Mouse (Mus musculus): Measurements from ENCODE around the gene Synpo2l. TPM values are rescaled to one million over a fixed set of nuclear protein-coding genes. Genes with fewer than 3 reads are reported as not detected.

Gene Synpo2l
- polyA plus RNA-seq, 1 experiment from 2014 or later = 0.19 TPM

DNA sequence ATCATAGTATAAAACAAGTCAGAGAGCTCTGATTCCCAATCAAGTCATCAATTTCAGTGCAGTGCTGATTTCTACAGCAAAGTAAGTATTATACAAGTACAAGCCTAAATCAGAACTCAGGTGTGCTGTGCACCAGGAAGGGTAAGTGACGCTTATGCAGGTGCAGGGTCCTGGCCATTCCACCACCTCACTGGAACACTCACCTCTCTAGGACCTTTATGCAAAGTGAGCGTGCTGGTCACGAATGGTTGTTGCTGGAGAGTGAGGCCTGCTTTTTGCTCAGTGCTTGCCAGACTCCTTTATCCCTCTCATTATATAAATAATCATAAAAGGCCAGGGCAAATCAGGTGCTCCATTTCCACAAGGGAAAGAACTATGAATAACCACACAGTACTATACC, 32.2 kb upstream of the Synpo2l start:
- H3K9me3 ChIP-seq (ENCODE audit: control insufficient read depth, low read length) = no peaks in the 10 kb centered on the region
- peaks cover 53% of the 10 kb centered on the region for H3K4me1 ChIP-seq (ENCODE audit: control insufficient read depth, insufficient read depth, low read length)
- WGBS = 88% methylated on average over 3 of the region's 3 CpGs
- no peaks in the 10 kb centered on the region for H3K27me3 ChIP-seq (ENCODE audit: control insufficient read depth, insufficient read depth, low read length)
- no peak overlapping the region for H3K9ac ChIP-seq (replicated peaks; ENCODE audit: low read depth, low read length)
- no peak overlapping the region for H3K27ac ChIP-seq (ENCODE audit: low read depth, low read length)
- no peak overlapping the region for H3K4me3 ChIP-seq (ENCODE audit: low read depth, low read length)
- ATAC-seq (ENCODE audit: low read depth) = no peak
- no peaks in the 10 kb centered on the region for H3K36me3 ChIP-seq (ENCODE audit: control insufficient read depth, insufficient read depth, low read length)
- no peak overlapping the region for H3K4me2 ChIP-seq (ENCODE audit: low read depth, low read length)

DNA sequence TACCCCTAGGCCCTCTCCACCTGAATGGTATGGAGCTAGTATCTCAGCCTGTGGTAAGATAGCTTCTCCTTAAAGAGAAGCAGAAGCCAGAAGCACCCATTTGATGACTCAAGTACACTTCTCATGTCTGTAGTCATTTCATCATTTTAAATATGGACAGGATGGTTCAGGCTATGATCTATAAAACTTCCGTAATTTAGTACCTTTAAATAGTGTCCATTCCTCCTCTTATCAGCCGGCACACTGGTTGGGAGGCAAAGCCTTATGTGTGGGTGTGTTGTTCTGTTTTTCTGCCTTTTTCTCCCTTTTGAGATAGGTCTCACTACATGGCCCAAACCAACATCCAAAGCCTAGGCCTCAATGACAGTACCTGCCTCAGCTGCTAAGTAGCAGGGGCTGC, 30.4 kb upstream of the Synpo2l start:
- H3K4me3 ChIP-seq (ENCODE audit: low read depth, low read length) = 0 out of 2 replicates have a peak overlapping the region, but pooled peaks have one; percentile 90

DNA sequence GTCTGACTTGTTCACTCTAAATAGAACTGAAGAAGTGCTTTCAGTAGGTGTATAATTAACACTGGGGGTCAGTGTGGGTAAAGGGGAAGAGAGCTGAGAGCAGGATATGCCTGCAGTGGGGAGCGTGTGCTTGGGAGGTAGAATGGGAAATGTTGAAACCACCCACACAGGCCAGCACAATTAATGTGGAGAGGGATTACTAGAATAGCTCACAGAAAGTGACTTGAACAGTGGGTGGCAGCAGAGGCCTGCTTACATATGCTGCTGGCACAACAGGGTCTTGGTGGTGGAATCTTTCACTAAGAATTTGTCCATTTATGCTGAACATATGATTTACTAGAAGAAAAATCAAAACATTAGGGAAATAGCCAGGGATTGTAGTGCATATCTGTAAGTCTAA, 28.8 kb upstream of the Synpo2l start:
- H3K9me3 ChIP-seq (ENCODE audit: control insufficient read depth, low read length) = no peaks in the 10 kb centered on the region
- H3K36me3 ChIP-seq (ENCODE audit: control insufficient read depth, insufficient read depth, low read length) = peaks cover 14% of the 10 kb centered on the region
- no peaks in the 10 kb centered on the region for H3K27me3 ChIP-seq (ENCODE audit: control insufficient read depth, insufficient read depth, low read length)
- WGBS = 4% methylated on average over 1 of the region's 1 CpGs
- no peak overlapping the region; the same call in 1 of the 2 replicates for H3K9ac ChIP-seq (replicated peaks; ENCODE audit: low read depth, low read length)
- ATAC-seq (ENCODE audit: low read depth) = no peak
- H3K27ac ChIP-seq (ENCODE audit: low read depth, low read length) = no peak overlapping the region
- H3K4me1 ChIP-seq (ENCODE audit: control insufficient read depth, insufficient read depth, low read length) = peaks cover 53% of the 10 kb centered on the region
- H3K4me2 ChIP-seq (ENCODE audit: low read depth, low read length) = peak overlapping the region; percentile 68
- peak overlapping the region; percentile 90 for H3K4me3 ChIP-seq (ENCODE audit: low read depth, low read length)

More for the DNA sequence above, 30.4 kb upstream of the Synpo2l start:
- Histone ChIP-seq H3K4me2 (ENCODE audit: low read depth, low read length) (no peak overlapping the region), H3K9me3 (ENCODE audit: control insufficient read depth, low read length) (no peaks in the 10 kb centered on the region), H3K36me3 (ENCODE audit: control insufficient read depth, insufficient read depth, low read length) (peaks cover 5% of the 10 kb centered on the region), H3K27ac (ENCODE audit: low read depth, low read length) (no peak overlapping the region), H3K9ac (replicated peaks; ENCODE audit: low read depth, low read length) (0 out of 2 replicates have a peak overlapping the region, but pooled peaks have one; percentile 3), H3K27me3 (ENCODE audit: control insufficient read depth, insufficient read depth, low read length) (no peaks in the 10 kb centered on the region), H3K4me1 (ENCODE audit: control insufficient read depth, insufficient read depth, low read length) (peaks cover 54% of the 10 kb centered on the region)
- 90% methylated on average over 2 of the region's 2 CpGs for WGBS
- ATAC-seq (ENCODE audit: low read depth) = no peak

DNA sequence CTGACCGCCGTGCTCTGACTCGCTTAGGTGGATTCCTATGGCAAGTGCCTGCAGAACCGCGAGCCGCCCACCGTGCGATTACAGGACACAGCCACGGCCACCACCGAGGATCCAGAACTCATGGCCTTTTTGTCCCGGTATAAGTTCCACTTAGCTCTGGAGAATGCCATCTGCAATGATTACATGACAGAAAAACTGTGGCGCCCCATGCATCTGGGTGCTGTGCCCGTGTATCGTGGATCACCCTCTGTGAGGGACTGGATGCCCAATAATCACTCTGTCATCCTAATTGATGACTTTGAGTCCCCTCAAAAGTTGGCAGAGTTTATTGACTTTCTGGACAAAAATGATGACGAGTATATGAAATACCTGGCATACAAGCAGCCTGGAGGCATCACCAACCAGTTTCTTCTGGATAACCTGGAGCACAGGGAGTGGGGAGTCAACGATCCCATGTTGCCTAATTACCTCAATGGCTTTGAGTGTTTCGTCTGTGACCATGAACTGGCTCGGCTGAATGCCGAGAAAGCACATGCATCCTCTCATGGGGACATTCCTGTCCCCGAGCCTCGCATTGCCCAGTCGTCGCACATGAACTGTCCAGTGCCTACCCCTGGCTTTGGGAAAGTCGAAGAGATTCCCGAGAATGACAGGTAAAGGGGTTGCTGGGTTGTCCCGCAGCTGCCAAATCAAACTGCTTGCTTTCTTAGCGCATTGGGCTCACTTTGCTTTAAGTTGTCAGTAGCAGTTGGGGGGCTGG, 27.8 kb upstream of the Synpo2l start:
- Histone ChIP-seq H3K27me3 (ENCODE audit: control insufficient read depth, insufficient read depth, low read length) (no peaks in the 10 kb centered on the region), H3K36me3 (ENCODE audit: control insufficient read depth, insufficient read depth, low read length) (peaks cover 24% of the 10 kb centered on the region), H3K27ac (ENCODE audit: low read depth, low read length) (peak overlapping the region; percentile 97), H3K9ac (replicated peaks; ENCODE audit: low read depth, low read length) (peak overlapping the region; percentile 85), H3K9me3 (ENCODE audit: control insufficient read depth, low read length) (no peaks in the 10 kb centered on the region), H3K4me3 (ENCODE audit: low read depth, low read length) (peak overlapping the region; percentile 90), H3K4me2 (ENCODE audit: low read depth, low read length) (peak overlapping the region; percentile 68), H3K4me1 (ENCODE audit: control insufficient read depth, insufficient read depth, low read length) (peaks cover 43% of the 10 kb centered on the region)
- no peak; the same call in none of the 2 replicates for ATAC-seq (ENCODE audit: low read depth)
- 11% methylated on average over 24 of the region's 27 CpGs for WGBS

DNA sequence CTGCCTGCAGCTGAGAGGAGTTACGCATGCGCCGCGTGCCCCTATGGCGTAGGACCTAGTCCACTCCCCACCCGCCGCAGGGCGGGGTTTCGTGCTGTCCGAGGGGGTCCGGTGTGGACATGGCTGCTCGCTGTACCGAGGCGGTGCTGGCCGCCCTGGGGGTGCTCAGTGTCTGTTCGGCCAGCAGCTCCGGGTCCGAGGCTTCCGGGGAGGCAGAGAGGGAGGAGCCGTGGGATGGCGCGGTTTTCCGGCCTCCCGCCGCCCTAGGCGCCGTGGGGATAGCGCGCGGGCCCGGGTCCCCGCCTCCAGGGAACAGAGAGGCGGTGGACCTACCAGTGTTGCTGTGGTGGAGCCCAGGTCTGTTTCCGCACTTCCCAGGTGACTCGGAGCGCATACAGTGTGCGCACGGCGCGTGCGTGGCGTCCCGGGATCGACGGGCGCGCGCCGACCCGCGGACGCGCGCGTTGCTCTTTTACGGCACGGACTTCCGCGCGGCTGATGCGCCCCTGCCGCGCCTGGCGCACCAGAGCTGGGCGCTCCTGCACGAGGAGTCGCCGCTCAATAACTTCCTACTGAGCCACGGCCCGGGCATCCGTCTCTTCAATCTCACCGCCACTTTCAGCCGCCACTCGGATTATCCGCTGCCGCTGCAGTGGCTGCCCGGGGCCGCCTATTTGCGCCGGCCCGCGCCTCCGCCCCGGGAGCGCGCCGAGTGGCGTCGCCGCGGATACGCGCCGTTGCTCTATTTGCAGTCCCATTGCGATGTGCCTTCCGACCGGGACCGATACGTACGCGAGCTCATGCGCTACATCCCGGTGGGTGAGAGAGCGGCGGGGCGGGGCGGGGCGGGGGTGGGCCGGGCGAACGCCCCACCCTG, 27.0 kb upstream of the Synpo2l start, which contains the start of gene Fut11:
Fut11 (plus strand) TSS at position 85 of the 877 bp plus-strand sequence.
- peak within 1 kb of the TSS; percentile 97 for H3K27ac ChIP-seq (ENCODE audit: low read depth, low read length)
- peak within 1 kb of the TSS; percentile 85 for H3K9ac ChIP-seq (replicated peaks; ENCODE audit: low read depth, low read length)
- H3K36me3 ChIP-seq (ENCODE audit: control insufficient read depth, insufficient read depth, low read length) = peaks cover 29% of the 10 kb centered on the region
- ATAC-seq (ENCODE audit: low read depth) = peak; percentile 93
- no peaks in the 10 kb centered on the region for H3K27me3 ChIP-seq (ENCODE audit: control insufficient read depth, insufficient read depth, low read length)
- WGBS = under 1% methylated on average over 104 of the region's 111 CpGs
- H3K9me3 ChIP-seq (ENCODE audit: control insufficient read depth, low read length) = no peaks in the 10 kb centered on the region
- peaks cover 41% of the 10 kb centered on the region for H3K4me1 ChIP-seq (ENCODE audit: control insufficient read depth, insufficient read depth, low read length)
- peak within 1 kb of the TSS; percentile 68 for H3K4me2 ChIP-seq (ENCODE audit: low read depth, low read length)
- peak within 1 kb of the TSS; percentile 90 for H3K4me3 ChIP-seq (ENCODE audit: low read depth, low read length)

DNA sequence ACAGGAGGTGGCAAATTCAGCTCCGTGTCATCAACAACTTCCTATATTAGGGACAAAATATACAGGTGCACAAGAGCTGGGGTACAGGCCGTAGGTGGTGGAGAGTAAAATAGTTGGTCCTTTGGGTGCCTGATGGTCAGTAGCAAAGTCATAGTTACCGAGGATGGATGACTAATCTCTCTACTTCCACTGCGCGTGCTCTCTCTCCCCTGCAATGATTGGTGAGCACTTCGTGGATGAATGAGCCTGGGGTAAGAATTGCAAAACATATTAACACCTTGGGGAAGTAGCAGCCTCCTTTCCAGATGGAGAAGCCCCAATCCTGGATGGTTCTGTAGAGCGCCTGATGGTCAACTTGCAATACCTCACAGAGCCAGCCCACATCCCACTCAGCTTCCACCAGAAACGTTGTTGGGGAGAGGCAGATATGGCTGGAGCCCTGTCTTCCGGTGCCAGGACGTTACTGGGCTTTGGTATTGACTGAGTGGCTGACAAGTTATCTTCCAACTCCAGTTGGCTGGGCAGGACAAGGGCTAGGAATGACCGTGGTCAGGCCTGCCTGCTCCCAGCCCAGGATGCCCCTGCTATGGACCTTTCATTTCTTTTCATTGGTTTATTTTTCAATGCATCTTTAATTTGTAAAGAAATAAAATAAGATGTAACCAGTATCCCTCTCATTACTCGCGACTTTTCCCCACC, 26.2 kb upstream of the Synpo2l start:
- WGBS = 49% methylated on average over 13 of the region's 13 CpGs
- H3K4me1 ChIP-seq (ENCODE audit: control insufficient read depth, insufficient read depth, low read length) = peaks cover 37% of the 10 kb centered on the region
- ATAC-seq (ENCODE audit: low read depth) = peak; percentile 38
- peak overlapping the region; percentile 68 for H3K4me2 ChIP-seq (ENCODE audit: low read depth, low read length)
- H3K27ac ChIP-seq (ENCODE audit: low read depth, low read length) = peak overlapping the region; percentile 97
- H3K9me3 ChIP-seq (ENCODE audit: control insufficient read depth, low read length) = no peaks in the 10 kb centered on the region
- peak overlapping the region; percentile 90 for H3K4me3 ChIP-seq (ENCODE audit: low read depth, low read length)
- peaks cover 37% of the 10 kb centered on the region for H3K36me3 ChIP-seq (ENCODE audit: control insufficient read depth, insufficient read depth, low read length)
- no peaks in the 10 kb centered on the region for H3K27me3 ChIP-seq (ENCODE audit: control insufficient read depth, insufficient read depth, low read length)
- peak overlapping the region; percentile 85 for H3K9ac ChIP-seq (replicated peaks; ENCODE audit: low read depth, low read length)

DNA sequence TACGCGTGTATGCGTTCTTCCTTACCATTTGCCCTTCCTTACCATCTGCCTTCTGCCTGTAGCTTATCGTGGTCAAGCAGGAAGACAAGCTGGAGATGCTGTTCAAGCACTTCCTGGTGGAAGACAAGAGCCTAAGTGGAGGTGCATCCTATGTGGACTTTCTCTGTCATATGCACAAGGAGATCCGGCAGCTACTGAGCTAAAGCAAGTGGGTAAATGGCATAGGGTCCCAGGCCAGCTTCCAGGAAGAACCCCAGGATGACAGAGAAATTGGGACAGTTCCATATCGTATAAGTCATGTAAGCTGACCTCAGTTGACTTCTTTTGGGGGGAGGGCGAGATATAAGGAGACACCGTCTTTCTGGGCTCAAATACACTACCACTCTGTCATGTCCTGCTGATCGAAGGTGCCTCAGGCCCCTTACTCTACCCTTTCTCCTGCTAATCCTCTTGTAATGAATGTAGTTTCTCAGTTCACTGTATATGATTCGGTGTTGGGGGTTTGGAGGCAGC, 25.5 kb upstream of the Synpo2l start:
- no peaks in the 10 kb centered on the region for H3K27me3 ChIP-seq (ENCODE audit: control insufficient read depth, insufficient read depth, low read length)
- WGBS = 94% methylated on average over 10 of the region's 10 CpGs
- no peak overlapping the region for H3K4me2 ChIP-seq (ENCODE audit: low read depth, low read length)
- ATAC-seq (ENCODE audit: low read depth) = no peak
- H3K36me3 ChIP-seq (ENCODE audit: control insufficient read depth, insufficient read depth, low read length) = peaks cover 44% of the 10 kb centered on the region
- H3K9ac ChIP-seq (replicated peaks; ENCODE audit: low read depth, low read length) = no peak overlapping the region
- H3K4me1 ChIP-seq (ENCODE audit: control insufficient read depth, insufficient read depth, low read length) = peaks cover 32% of the 10 kb centered on the region
- H3K27ac ChIP-seq (ENCODE audit: low read depth, low read length) = no peak overlapping the region
- H3K4me3 ChIP-seq (ENCODE audit: low read depth, low read length) = no peak overlapping the region
- no peaks in the 10 kb centered on the region for H3K9me3 ChIP-seq (ENCODE audit: control insufficient read depth, low read length)

DNA sequence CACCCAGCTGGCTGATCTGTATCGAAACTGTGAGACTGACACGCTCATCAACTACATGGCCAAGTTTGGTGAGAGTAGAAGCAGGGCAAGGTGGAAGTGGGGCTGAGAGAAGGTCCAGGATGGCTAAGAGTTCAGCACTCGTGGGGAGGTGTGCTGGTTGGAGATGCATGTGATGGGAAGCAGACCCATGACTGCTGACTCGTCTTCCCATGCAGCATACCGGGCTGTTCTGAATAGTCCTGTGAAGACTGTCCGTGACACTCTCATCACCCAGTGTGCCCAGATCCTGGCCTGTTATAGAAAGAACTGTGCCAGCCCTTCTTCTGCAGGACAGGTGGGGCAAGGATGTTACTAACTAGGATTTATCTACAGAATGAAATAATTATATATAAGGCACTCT, 23.6 kb upstream of the Synpo2l start:
- Histone ChIP-seq H3K27ac (ENCODE audit: low read depth, low read length) (no peak overlapping the region), H3K27me3 (ENCODE audit: control insufficient read depth, insufficient read depth, low read length) (no peaks in the 10 kb centered on the region), H3K4me2 (ENCODE audit: low read depth, low read length) (no peak overlapping the region), H3K36me3 (ENCODE audit: control insufficient read depth, insufficient read depth, low read length) (peaks cover 62% of the 10 kb centered on the region), H3K9ac (replicated peaks; ENCODE audit: low read depth, low read length) (no peak overlapping the region), H3K4me3 (ENCODE audit: low read depth, low read length) (no peak overlapping the region), H3K9me3 (ENCODE audit: control insufficient read depth, low read length) (no peaks in the 10 kb centered on the region), H3K4me1 (ENCODE audit: control insufficient read depth, insufficient read depth, low read length) (peaks cover 13% of the 10 kb centered on the region)
- WGBS = 94% methylated on average over 6 of the region's 6 CpGs
- no peak for ATAC-seq (ENCODE audit: low read depth)

All from neural tube, embryonic 14.5 days (tissue).